Mouse (Mus musculus) c-Kit-positive CD71-positive TER-119-positive erythroid progenitor cells, embryonic 14.5 days (primary cell): ENCODE measurements around the gene Gm3460.
"Not testable (repeated sequence)": the region's sequence is repeated elsewhere in the genome, so short reads cannot be mapped to it uniquely, and the experiment has no call there.

Experiments used
- DNase-seq: peaks from one replicate; pipeline ENCODE4 v3.0.0-alpha.2; 2013; ENCODE audit warnings: low spot score

Gm3460 gene

DNA sequence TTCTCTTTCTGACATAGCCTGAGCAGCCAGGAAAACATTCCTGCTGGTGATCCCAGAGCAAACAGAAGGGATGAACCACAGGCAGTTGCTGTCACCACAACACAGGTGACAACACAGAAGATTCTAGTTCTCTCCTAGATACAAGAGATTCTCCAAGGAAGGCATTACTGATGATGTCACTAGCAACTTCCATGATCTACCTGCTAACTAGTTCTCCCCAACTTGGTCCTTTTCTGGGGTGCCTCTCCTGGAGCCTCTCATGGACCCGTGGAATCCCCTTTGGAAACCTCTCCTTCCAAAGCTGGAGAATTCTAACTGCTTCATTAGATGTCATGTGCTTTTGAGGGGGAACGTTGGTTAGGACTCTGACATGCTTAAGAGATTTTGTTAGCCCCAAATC lies at the start of gene Gm3460:
Gene Gm3460 (minus strand): TSS at position 101 of the 400 bp plus-strand sequence.
- DNase-seq: not testable (repeated sequence)

GRCm38 (mm10) chr14:6606436-6606835 lies 15.8 kb downstream of the Gm3460 start:
- not testable (repeated sequence) for DNase-seq

GRCm38 (mm10) chr14:6605004-6605403 lies 17.2 kb downstream of the Gm3460 start:
- DNase-seq: not testable (repeated sequence)

GRCm38 (mm10) chr14:6604551-6604950 lies 17.7 kb downstream of the Gm3460 start:
- DNase-seq: not testable (repeated sequence)

DNA sequence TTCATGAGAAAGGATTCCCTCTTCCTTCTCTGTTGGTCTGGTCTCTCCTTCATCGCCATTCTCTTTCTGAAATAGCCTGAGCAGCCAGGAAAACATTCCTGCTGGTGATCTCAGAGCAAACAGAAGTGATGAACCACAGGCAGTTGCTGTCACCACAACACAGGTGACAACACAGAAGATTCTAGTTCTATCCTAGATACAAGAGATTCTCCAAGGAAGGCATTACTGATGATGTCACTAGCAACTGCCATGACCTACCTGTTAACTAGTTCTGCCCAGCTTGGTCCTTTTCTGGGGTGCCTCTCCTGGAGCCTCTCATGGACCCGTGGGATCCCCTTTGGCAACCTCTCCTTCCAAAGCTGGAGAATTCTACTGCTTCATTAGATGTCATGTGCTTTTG lies 31.7 kb downstream of the Gm3460 start, which contains the start of gene Gm3629:
Gene Gm3629 (minus strand): TSS at position 101 of the 400 bp plus-strand sequence.
- not testable (repeated sequence) for DNase-seq
